Mouse (Mus musculus) small intestine, adult 2 months (tissue): ENCODE measurements around the gene Olfr1055. TPM values are rescaled to one million over a fixed set of nuclear protein-coding genes. Genes with fewer than 3 reads are reported as not detected.

ENCODE experiments used
- H3K27ac ChIP-seq: fragments of 200-500 bp; 2 replicates; pipeline ENCODE4 v1.5.1; 2012; ENCODE audit warnings: low read depth, low read length, control low read depth, inconsistent platforms; ENCODE audit not compliant: insufficient read depth
- H3K27me3 ChIP-seq: fragments of 200-500 bp; 2 replicates; pipeline ENCODE4 v1.6.1; 2012; ENCODE audit warnings: mild to moderate bottlenecking, moderate library complexity, low read length, inconsistent platforms; ENCODE audit not compliant: control insufficient read depth, insufficient read depth
- H3K36me3 ChIP-seq: fragments of 200-500 bp; 2 replicates; pipeline ENCODE4 v1.6.1; 2012; ENCODE audit warnings: mild to moderate bottlenecking, low read length, control low read depth, inconsistent platforms; ENCODE audit not compliant: control insufficient read depth, insufficient read depth
- H3K4me1 ChIP-seq: fragments of 200-500 bp; 2 replicates; pipeline ENCODE4 v1.6.1; 2012; ENCODE audit warnings: low read length, inconsistent platforms, mixed read lengths; ENCODE audit not compliant: control insufficient read depth, insufficient read depth, insufficient read length
- H3K4me3 ChIP-seq: fragments of 200-500 bp; 2 replicates; pipeline ENCODE4 v1.5.1; 2012; ENCODE audit warnings: low read depth, mild to moderate bottlenecking, control low read depth, inconsistent platforms, low read length, moderate library complexity
- CTCF ChIP-seq: fragments of 200-500 bp; IDR thresholded peaks from 2 replicates; pipeline ENCODE4 v1.5.1; 2012; ENCODE audit warnings: low read depth, mild to moderate bottlenecking, control low read depth, inconsistent platforms, low read length, moderate library complexity, mixed read lengths; ENCODE audit not compliant: insufficient replicate concordance, insufficient read length; ENCODE audit errors: extremely low read depth
- POLR2A ChIP-seq: fragments of 200-500 bp; IDR thresholded peaks from 2 replicates; pipeline ENCODE4 v1.6.1; 2012; ENCODE audit warnings: low read depth, mild to moderate bottlenecking, control low read depth, inconsistent platforms, low read length, moderate library complexity
- WGBS: fragments of 180-500 bp; shearing (Covaris S2); methylation state at CpG from one replicate; pipeline ENCODE4 v1.1.7; 2018; 5-methylcytosine and 5-hydroxymethylcytosine counted together
- polyA plus RNA-seq: library from polyadenylated mRNA; depleted of rRNA; stranded (reverse); fragments of >200 nt; gene quantifications from 2 replicates; pipeline ENCODE4 v1.2.3, GENCODE M21; 2012; rRNA removed

Gene Olfr1055
- polyA plus RNA-seq, 1 experiment, result not detected

DNA sequence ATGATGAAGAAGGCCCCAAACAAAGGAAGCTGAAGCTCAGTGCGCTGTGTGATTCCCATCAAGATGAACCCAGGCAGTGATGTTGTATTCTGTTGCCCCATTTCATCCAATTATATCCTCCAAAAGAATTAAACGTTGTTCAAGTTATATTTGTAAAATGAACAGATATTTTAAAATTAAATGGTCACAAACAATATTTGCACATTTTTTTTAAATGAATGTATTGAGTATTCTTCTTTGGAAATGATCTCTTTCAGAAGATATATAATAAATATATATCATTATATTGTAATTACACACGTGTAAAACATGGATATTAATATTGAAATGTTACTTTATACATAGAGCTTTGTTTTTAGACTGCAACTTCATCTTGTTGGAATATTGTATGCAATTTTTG is 34.9 kb downstream of the Olfr1055 start, which contains the start of gene Olfr1053:
TSS of gene Olfr1053 (minus strand) at position 101 of the 400 bp plus-strand sequence.
- Histone ChIP-seq H3K27me3 (no peaks in the 10 kb centered on the region), H3K36me3 (no peaks in the 10 kb centered on the region), H3K27ac (no peak within 1 kb of the TSS), H3K4me3 (no peak within 1 kb of the TSS), H3K4me1 (no peaks in the 10 kb centered on the region)
- WGBS, result 51% methylated on average over 3 of the region's 3 CpGs
- no peak for TF ChIP-seq POLR2A
- TF ChIP-seq CTCF, result no peak

Other genes starting within 250 kb of the Olfr1055 start
- gene Olfr1039, start 214.4 kb downstream of the Olfr1055 start, polyA plus RNA-seq, result not detected in 2 replicates
- not detected in 2 replicates for gene Olfr1040, start 203.6 kb downstream of the Olfr1055 start, polyA plus RNA-seq
- gene Olfr1042, start 188.4 kb downstream of the Olfr1055 start, polyA plus RNA-seq, result not detected in 2 replicates
- not detected in 2 replicates for gene Olfr1043, start 182.8 kb downstream of the Olfr1055 start, polyA plus RNA-seq
- not detected in 2 replicates for gene Olfr1044, start 172.5 kb downstream of the Olfr1055 start, polyA plus RNA-seq
- not detected in 2 replicates for gene Olfr52, start 164.6 kb downstream of the Olfr1055 start, polyA plus RNA-seq
- gene Olfr1045, start 147.3 kb downstream of the Olfr1055 start, polyA plus RNA-seq, result not detected in 2 replicates
- gene Olfr1046, start 131.0 kb downstream of the Olfr1055 start, polyA plus RNA-seq, result not detected in 2 replicates
- not detected in 2 replicates for gene Olfr1047, start 118.9 kb downstream of the Olfr1055 start, polyA plus RNA-seq
- gene Olfr1048, start 110.0 kb downstream of the Olfr1055 start, polyA plus RNA-seq, result not detected in 2 replicates
- gene Olfr1049, start 92.0 kb downstream of the Olfr1055 start, polyA plus RNA-seq, result not detected in 2 replicates
- gene Olfr1051, start 71.2 kb downstream of the Olfr1055 start, polyA plus RNA-seq, result not detected in 2 replicates
- not detected in 2 replicates for gene Olfr1052, start 57.8 kb downstream of the Olfr1055 start, polyA plus RNA-seq
- not detected in 2 replicates for gene Olfr1053, start 35.0 kb downstream of the Olfr1055 start, polyA plus RNA-seq
- not detected in 2 replicates for gene Olfr1054, start 14.9 kb downstream of the Olfr1055 start, polyA plus RNA-seq
- not detected in 2 replicates for gene Olfr1056, start 12.2 kb upstream of the Olfr1055 start, polyA plus RNA-seq
- gene Olfr1057, start 28.1 kb upstream of the Olfr1055 start, polyA plus RNA-seq, result not detected in 2 replicates
- not detected in 2 replicates for gene Olfr1058, start 38.3 kb upstream of the Olfr1055 start, polyA plus RNA-seq
- gene Olfr1061, start 63.8 kb upstream of the Olfr1055 start, polyA plus RNA-seq, result not detected in 2 replicates
- gene Olfr1062, start 76.5 kb upstream of the Olfr1055 start, polyA plus RNA-seq, result not detected in 2 replicates
- gene Olfr1065, start 100.3 kb upstream of the Olfr1055 start, polyA plus RNA-seq, result not detected in 2 replicates
- not detected in 2 replicates for gene Olfr1066, start 106.0 kb upstream of the Olfr1055 start, polyA plus RNA-seq
- not detected in 2 replicates for gene Olfr228, start 137.1 kb upstream of the Olfr1055 start, polyA plus RNA-seq
- not detected in 2 replicates for gene Olfr1076, start 158.2 kb upstream of the Olfr1055 start, polyA plus RNA-seq
- not detected in 2 replicates for gene Olfr1079, start 192.2 kb upstream of the Olfr1055 start, polyA plus RNA-seq
- gene Olfr1080, start 208.0 kb upstream of the Olfr1055 start, polyA plus RNA-seq, result not detected in 2 replicates
- not detected in 2 replicates for gene Olfr1082, start 248.7 kb upstream of the Olfr1055 start, polyA plus RNA-seq